Mouse (Mus musculus) MEL (cell line): Measurements from ENCODE around the gene Rps10. TPM values are rescaled to one million over a fixed set of nuclear protein-coding genes. Genes with fewer than 3 reads are reported as not detected.
A peak's percentile ranks its signal among the peaks of the same experiment; 100 is the strongest.

Source experiments
- DNase-seq: peaks from one replicate; pipeline ENCODE4 v3.0.0; 2011; ENCODE audit warnings: low read depth, low spot score
- H3K27ac ChIP-seq: 2 replicates; pipeline ENCODE4 v1.5.1; 2012; ENCODE audit warnings: low read depth, mild to moderate bottlenecking, control low read depth, low read length, moderate library complexity; ENCODE audit not compliant: control insufficient read depth
- H3K27me3 ChIP-seq, 2 experiments: fragments of 150-350 bp in 1 of 2; sonication (generic) in 1 of 2; 2 replicates each; pipeline ENCODE4 v1.6.1; 2012; ENCODE audit warnings: low read length in 2 of 2, mild to moderate bottlenecking in 2 of 2, improper control_type of control experiment in 1 of 2, moderate library complexity in 1 of 2; ENCODE audit not compliant: insufficient read depth in 2 of 2, control insufficient read depth in 1 of 2
- H3K36me3 ChIP-seq, 2 experiments: 2 replicates each; pipeline ENCODE4 v1.6.1; 2012 to 2014; ENCODE audit warnings: low read length in 2 of 2, improper control_type of control experiment in 1 of 2, inconsistent platforms in 1 of 2, mild to moderate bottlenecking in 1 of 2; ENCODE audit not compliant: insufficient read depth in 2 of 2, control insufficient read depth in 1 of 2
- H3K4me1 ChIP-seq, 2 experiments: fragments of 150-350 bp in 1 of 2; sonication (generic) in 1 of 2; 2 replicates each; pipeline ENCODE4 v1.6.1; 2012; ENCODE audit warnings: low read length in 2 of 2, improper control_type of control experiment in 1 of 2, mild to moderate bottlenecking in 1 of 2; ENCODE audit not compliant: insufficient read depth in 2 of 2, control insufficient read depth in 1 of 2
- H3K4me3 ChIP-seq, 2 experiments: fragments of 150-350 bp in 1 of 2; sonication (generic) in 1 of 2; 2 replicates each; pipeline ENCODE4 v1.5.1; 2012; ENCODE audit warnings: low read depth in 2 of 2, low read length in 2 of 2, mild to moderate bottlenecking in 2 of 2, moderate library complexity in 2 of 2, control low read depth in 1 of 2, improper control_type of control experiment in 1 of 2; ENCODE audit not compliant: control insufficient read depth in 1 of 2, insufficient read depth in 1 of 2
- H3K79me2 ChIP-seq: 2 replicates; pipeline ENCODE4 v1.6.1; 2012; ENCODE audit warnings: mild to moderate bottlenecking, low read length, moderate library complexity; ENCODE audit not compliant: control insufficient read depth, poor library complexity, insufficient read depth
- H3K9ac ChIP-seq: 2 replicates; pipeline ENCODE4 v1.6.1; 2012; ENCODE audit warnings: low read depth, mild to moderate bottlenecking, control low read depth, low read length, moderate library complexity; ENCODE audit not compliant: control insufficient read depth, poor library complexity, severe bottlenecking
- H3K9me3 ChIP-seq: fragments of 150-350 bp; sonication (generic); replicated peaks from 2 replicates; pipeline ENCODE4 v1.6.1; 2012; ENCODE audit warnings: mild to moderate bottlenecking, low read length, improper control_type of control experiment, moderate library complexity; ENCODE audit not compliant: insufficient read depth
- BHLHE40 ChIP-seq: IDR thresholded peaks from 2 replicates; pipeline ENCODE4 v1.6.1; 2012; ENCODE audit warnings: low read depth, mild to moderate bottlenecking, inconsistent platforms, low read length, improper control_type of control experiment, borderline replicate concordance
- CHD1 ChIP-seq: IDR thresholded peaks from 2 replicates; pipeline ENCODE4 v1.6.1; 2012; ENCODE audit warnings: low read depth, mild to moderate bottlenecking, inconsistent platforms, low read length, improper control_type of control experiment
- CTCF ChIP-seq, 3 experiments: IDR thresholded peaks in 2 of 3; conservative IDR thresholded peaks in 1 of 3; 2 replicates each; pipeline ENCODE4 v1.5.1; 2011 to 2012; ENCODE audit warnings: low read length in 3 of 3, low read depth in 2 of 3, mild to moderate bottlenecking in 2 of 3, improper control_type of control experiment in 1 of 3, inconsistent platforms in 1 of 3, mixed read lengths in 1 of 3, moderate library complexity in 1 of 3; ENCODE audit not compliant: control insufficient read depth in 1 of 3, insufficient read depth in 1 of 3, poor library complexity in 1 of 3, severe bottlenecking in 1 of 3
- E2F4 ChIP-seq: IDR thresholded peaks from 2 replicates; pipeline ENCODE4 v1.6.1; 2011; ENCODE audit warnings: low read depth, low read length, improper control_type of control experiment, borderline replicate concordance
- ELF1 ChIP-seq: IDR thresholded peaks from 2 replicates; pipeline ENCODE4 v1.6.1; 2014; ENCODE audit warnings: low read depth, mild to moderate bottlenecking, inconsistent platforms, low read length, improper control_type of control experiment, moderate library complexity
- EP300 ChIP-seq, 2 experiments: IDR thresholded peaks; 2 replicates each; pipeline ENCODE4 v1.6.1; 2011; ENCODE audit warnings: improper control_type of control experiment in 2 of 2, low read length in 2 of 2, low read depth in 1 of 2, mild to moderate bottlenecking in 1 of 2
- ETS1 ChIP-seq: IDR thresholded peaks from 2 replicates; pipeline ENCODE4 v1.6.1; 2012; ENCODE audit warnings: low read depth, mild to moderate bottlenecking, inconsistent platforms, low read length, improper control_type of control experiment, moderate library complexity
- GATA1 ChIP-seq: IDR thresholded peaks from 2 replicates; pipeline ENCODE4 v1.6.1; 2011; ENCODE audit warnings: low read depth, low read length, improper control_type of control experiment
- HCFC1 ChIP-seq: IDR thresholded peaks from 2 replicates; pipeline ENCODE4 v1.6.1; 2012; ENCODE audit warnings: low read depth, mild to moderate bottlenecking, inconsistent platforms, low read length, improper control_type of control experiment, moderate library complexity
- MAFK ChIP-seq: IDR thresholded peaks from 2 replicates; pipeline ENCODE4 v1.6.1; 2011; ENCODE audit warnings: low read depth, mild to moderate bottlenecking, low read length, improper control_type of control experiment, borderline replicate concordance
- MAX ChIP-seq: IDR thresholded peaks from 2 replicates; pipeline ENCODE4 v1.6.1; 2011; ENCODE audit warnings: low read length, improper control_type of control experiment
- MAZ ChIP-seq: IDR thresholded peaks from 2 replicates; pipeline ENCODE4 v1.6.1; 2012; ENCODE audit warnings: low read depth, mild to moderate bottlenecking, inconsistent platforms, low read length, improper control_type of control experiment
- MEF2A ChIP-seq: IDR thresholded peaks from 2 replicates; pipeline ENCODE4 v1.6.1; 2014; ENCODE audit warnings: low read depth, mild to moderate bottlenecking, inconsistent platforms, low read length, improper control_type of control experiment; ENCODE audit not compliant: poor library complexity, insufficient replicate concordance, severe bottlenecking; ENCODE audit errors: extremely low read depth
- MXI1 ChIP-seq: IDR thresholded peaks from 2 replicates; pipeline ENCODE4 v1.6.1; 2011; ENCODE audit warnings: mild to moderate bottlenecking, low read depth, low read length, improper control_type of control experiment
- NELFE ChIP-seq: IDR thresholded peaks from 2 replicates; pipeline ENCODE4 v1.6.1; 2011; ENCODE audit warnings: low read depth, low read length, improper control_type of control experiment
- POLR2AphosphoS2 ChIP-seq: IDR thresholded peaks from 2 replicates; pipeline ENCODE4 v1.6.1; 2011; ENCODE audit warnings: low read length, improper control_type of control experiment
- RCOR1 ChIP-seq: IDR thresholded peaks from 2 replicates; pipeline ENCODE4 v1.6.1; 2012; ENCODE audit warnings: low read depth, mild to moderate bottlenecking, inconsistent platforms, low read length, improper control_type of control experiment
- SIN3A ChIP-seq: IDR thresholded peaks from 2 replicates; pipeline ENCODE4 v1.6.1; 2012; ENCODE audit warnings: low read length, improper control_type of control experiment, inconsistent platforms
- SMC3 ChIP-seq: IDR thresholded peaks from 2 replicates; pipeline ENCODE4 v1.6.1; 2011; ENCODE audit warnings: low read depth, low read length, improper control_type of control experiment
- TAL1 ChIP-seq: IDR thresholded peaks from 2 replicates; pipeline ENCODE4 v1.6.1; 2012; ENCODE audit warnings: mild to moderate bottlenecking, inconsistent platforms, low read length, moderate library complexity, mixed read lengths
- TBP ChIP-seq: IDR thresholded peaks from 2 replicates; pipeline ENCODE4 v1.8.0; 2011; ENCODE audit warnings: low read depth, low read length, improper control_type of control experiment
- TCF12 ChIP-seq: IDR thresholded peaks from 2 replicates; pipeline ENCODE4 v1.6.1; 2014; ENCODE audit warnings: low read depth, mild to moderate bottlenecking, inconsistent platforms, low read length, improper control_type of control experiment, moderate library complexity
- UBTF ChIP-seq: IDR thresholded peaks from 2 replicates; pipeline ENCODE4 v1.6.1; 2012; ENCODE audit warnings: low read depth, mild to moderate bottlenecking, inconsistent platforms, low read length, improper control_type of control experiment, moderate library complexity, borderline replicate concordance; ENCODE audit not compliant: insufficient read depth
- ZC3H11A ChIP-seq: IDR thresholded peaks from 2 replicates; pipeline ENCODE4 v1.6.1; 2012; ENCODE audit warnings: low read depth, mild to moderate bottlenecking, inconsistent platforms, low read length, improper control_type of control experiment
- ZMIZ1 ChIP-seq: IDR thresholded peaks from 2 replicates; pipeline ENCODE4 v1.6.1; 2012; ENCODE audit warnings: low read depth, mild to moderate bottlenecking, inconsistent platforms, low read length, improper control_type of control experiment, moderate library complexity
- polyA plus RNA-seq, 2 experiments: library from polyadenylated mRNA; stranded (reverse) in 1 of 2; unstranded in 1 of 2; fragments of >175 nt in 1 of 2; fragments of >200 nt in 1 of 2; gene quantifications; 2 replicates each; pipeline versions ENCODE4 v1.2.1 to v1.2.4; 2012; ENCODE audit warnings: low replicate concordance in 2 of 2, low read depth in 1 of 2; ENCODE audit not compliant: insufficient read length in 2 of 2, insufficient read depth in 1 of 2, missing spikeins in 1 of 2
- total RNA-seq: library from RNA; depleted of rRNA; stranded (reverse); fragments of 300-350 nt; gene quantifications from 2 replicates; pipeline ENCODE4 v1.2.3, GENCODE M21; 2012

Gene Rps10
- total and polyA plus RNA-seq, 3 experiments = 3,057 to 3,899 (median 3,166) TPM

GRCm38 (mm10) chr17:27588231-27588630 lies 48.2 kb downstream of the Rps10 start:
- Histone ChIP-seq H3K4me1 (peaks cover 18 to 25% of the 10 kb centered on the region in 2 experiments), H3K27me3 (no peaks in the 10 kb centered on the region), H3K9ac (peak overlapping the region; percentile 52), H3K9me3 (no peaks in the 10 kb centered on the region), H3K4me3 (no peak overlapping the region), H3K27ac (peak overlapping the region; percentile 77), H3K79me2 (peaks cover 7% of the 10 kb centered on the region; the same call in 1 of the 2 replicates), H3K36me3 (peaks cover 3 to 27% of the 10 kb centered on the region in 2 experiments)
- peak; percentile 90 for DNase-seq
- TF ChIP-seq RCOR1 (peak; percentile 88), EP300 (IDR thresholded peaks at IDR 0.05; ENCODE audit: low read depth in 1 of 2, low read length in 2 of 2) (peak; percentile 72 to 77; a peak in 3 of 4 replicates), CHD1 (0 out of 2 replicates have a peak, but pooled peaks have one; percentile 45), MAZ (no peak), TAL1 (0 out of 2 replicates have a peak, but pooled peaks have one; percentile 17), MAX (0 out of 2 replicates have a peak, but pooled peaks have one; percentile 16), ELF1 (peak; percentile 52; the same call in 1 of the 2 replicates), ETS1 (peak; percentile 64; the same call in 1 of the 2 replicates), MAFK (no peak), UBTF (0 out of 2 replicates have a peak, but pooled peaks have one; percentile 30), GATA1 (peak; percentile 92), MXI1 (peak; percentile 67), TCF12 (peak; percentile 48), BHLHE40 (peak; percentile 47; the same call in 1 of the 2 replicates), TBP (peak; percentile 52; the same call in 1 of the 2 replicates), SIN3A (peak; percentile 84), CTCF (IDR thresholded peaks at IDR 0.05 in 2 of 3, conservative IDR thresholded peaks at IDR 0.05 in 1 of 3; ENCODE audit: control insufficient read depth in 1 of 3, insufficient read depth in 1 of 3, low read depth in 2 of 3, low read length in 3 of 3, poor library complexity in 1 of 3, severe bottlenecking in 1 of 3) (no peak), HCFC1 (no peak)

DNA sequence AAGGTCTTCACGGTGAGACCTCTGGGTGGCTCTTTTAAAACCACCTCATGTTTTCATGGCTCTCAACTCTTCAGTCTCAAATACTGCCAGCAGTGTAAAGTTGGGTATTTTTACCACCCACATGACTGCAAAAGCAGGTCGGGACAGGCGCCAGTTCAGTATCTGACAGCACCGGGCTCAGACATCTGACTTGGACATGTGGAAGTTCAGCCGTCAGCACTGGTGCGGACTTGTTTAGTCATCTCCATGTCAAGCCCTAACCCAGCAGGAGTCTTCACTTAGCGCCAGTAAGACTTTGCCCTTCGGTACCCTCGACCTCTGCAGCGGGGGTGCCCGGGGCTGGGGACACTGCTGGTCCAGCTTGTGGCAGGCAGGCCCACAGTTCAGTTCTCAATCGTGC lies 49.2 kb downstream of the Rps10 start:
- Histone ChIP-seq H3K4me1 (peaks cover 22 to 31% of the 10 kb centered on the region in 2 experiments), H3K9me3 (no peaks in the 10 kb centered on the region), H3K79me2 (peaks cover 5% of the 10 kb centered on the region; the same call in 1 of the 2 replicates), H3K9ac (no peak overlapping the region), H3K27me3 (no peaks in the 10 kb centered on the region), H3K36me3 (peaks cover 3 to 32% of the 10 kb centered on the region in 2 experiments), H3K27ac (no peak overlapping the region), H3K4me3 (no peak overlapping the region)
- no peak for TF ChIP-seq UBTF
- no peak for TF ChIP-seq ZMIZ1
- TF ChIP-seq MAZ = no peak
- TF ChIP-seq SIN3A = no peak
- TF ChIP-seq ZC3H11A = no peak
- no peak for TF ChIP-seq TCF12
- no peak for TF ChIP-seq MEF2A
- TF ChIP-seq NELFE = no peak
- TF ChIP-seq MAX = no peak
- TF ChIP-seq SMC3 = no peak
- no peak for TF ChIP-seq E2F4
- no peak for TF ChIP-seq CHD1
- TF ChIP-seq ETS1 = no peak
- no peak for TF ChIP-seq EP300 (IDR thresholded peaks at IDR 0.05; ENCODE audit: low read depth in 1 of 2, low read length in 2 of 2)
- no peak for TF ChIP-seq MAFK
- TF ChIP-seq POLR2AphosphoS2 = no peak
- no peak for DNase-seq
